Mouse (Mus musculus) stomach, embryonic 14.5 days (tissue): Measurements from ENCODE around the gene 4930558C23Rik. TPM values are rescaled to one million over a fixed set of nuclear protein-coding genes. Genes with fewer than 3 reads are reported as not detected.
"Not testable (repeated sequence)": the region's sequence is repeated elsewhere in the genome, so short reads cannot be mapped to it uniquely, and the experiment has no call there.

ENCODE experiments used
- ATAC-seq: fragments of 200-750 bp; cut with Nextera tagmentation; 2 replicates; pipeline ENCODE4 v1.8.0; 2017; ENCODE audit warnings: low read depth, moderate TSS enrichment; ENCODE audit not compliant: insufficient number of reproducible peaks, insufficient read depth, low FRiP score
- H3K27ac ChIP-seq: fragments of 300-500 bp; sonication (generic); 2 replicates; pipeline ENCODE4 v1.5.1; 2014; ENCODE audit warnings: mild to moderate bottlenecking, low read length, moderate library complexity, mixed read lengths
- H3K27me3 ChIP-seq: fragments of 300-500 bp; sonication (generic); 2 replicates; pipeline ENCODE4 v1.6.1; 2014; ENCODE audit warnings: low read length, control low read depth, mixed read lengths; ENCODE audit not compliant: control insufficient read depth, insufficient read depth
- H3K36me3 ChIP-seq: fragments of 300-500 bp; sonication (generic); 2 replicates; pipeline ENCODE4 v1.6.1; 2014; ENCODE audit warnings: mild to moderate bottlenecking, control low read depth, low read length, moderate library complexity, mixed read lengths; ENCODE audit not compliant: control insufficient read depth, insufficient read depth
- H3K4me1 ChIP-seq: fragments of 300-500 bp; sonication (generic); 2 replicates; pipeline ENCODE4 v1.6.1; 2014; ENCODE audit warnings: low read length, control low read depth, mixed read lengths; ENCODE audit not compliant: control insufficient read depth, insufficient read depth
- H3K4me2 ChIP-seq: fragments of 300-500 bp; sonication (generic); replicated peaks from 2 replicates; pipeline ENCODE4 v1.6.1; 2014; ENCODE audit warnings: low read depth, low read length, control low read depth
- H3K4me3 ChIP-seq: fragments of 300-500 bp; sonication (generic); 2 replicates; pipeline ENCODE4 v1.5.1; 2014; ENCODE audit warnings: low read depth, low read length, control low read depth
- H3K9ac ChIP-seq: fragments of 300-500 bp; sonication (generic); replicated peaks from 2 replicates; pipeline ENCODE4 v1.6.1; 2014; ENCODE audit warnings: low read depth, mild to moderate bottlenecking, control low read depth, low read length, moderate library complexity, mixed read lengths
- H3K9me3 ChIP-seq: fragments of 300-500 bp; sonication (generic); 2 replicates; pipeline ENCODE4 v1.6.1; 2016; ENCODE audit warnings: low read depth, low read length, control low read depth; ENCODE audit not compliant: control insufficient read depth
- WGBS: fragments of 180-500 bp; shearing (Covaris S2); extraction: QIAGEN DNeasy Blood & Tissue Kit; methylation state at CpG from one replicate; pipeline ENCODE4 v1.1.7; 2014; 5-methylcytosine and 5-hydroxymethylcytosine counted together
- polyA plus RNA-seq: library from polyadenylated mRNA; unstranded; fragments of >200 nt; fragmentation: Nextera tagmentation; extraction: Ambion mirVana; gene quantifications from 2 replicates; pipeline ENCODE4 v1.2.1, GENCODE M21; 2014

4930558C23Rik gene
- polyA plus RNA-seq, 1 experiment from 2014 or later, result not detected

GRCm38 (mm10) chr3:95412268-95412667 is 9.6 kb upstream of the 4930558C23Rik start:
- Histone ChIP-seq H3K27me3 (no peaks in the 10 kb centered on the region), H3K27ac (no peak overlapping the region), H3K9ac (no peak overlapping the region), H3K4me2 (no peak overlapping the region), H3K36me3 (no peaks in the 10 kb centered on the region), H3K9me3 (no peaks in the 10 kb centered on the region), H3K4me1 (no peaks in the 10 kb centered on the region), H3K4me3 (no peak overlapping the region)
- WGBS, result 77% methylated on average over 1 of the region's 1 CpGs
- ATAC-seq, result no peak

DNA sequence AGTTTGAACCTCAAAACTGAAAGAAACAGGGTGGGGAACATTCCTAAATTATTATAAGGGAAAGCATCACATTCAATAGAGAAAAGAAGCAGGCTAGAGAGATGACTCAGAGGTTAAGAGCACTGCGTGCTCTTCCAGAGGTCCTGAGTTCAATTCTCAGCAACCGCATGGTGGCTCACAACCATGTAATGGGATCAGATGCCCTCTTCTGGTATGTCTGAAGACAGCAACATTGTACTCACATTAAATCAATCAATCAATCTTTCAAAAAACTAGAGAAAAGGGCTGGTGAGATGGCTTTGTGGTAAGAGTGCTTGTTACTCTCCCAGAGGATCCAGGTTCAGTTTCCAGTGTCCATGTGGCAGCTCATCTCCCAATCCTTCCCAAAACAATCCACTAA is 6.2 kb upstream of the 4930558C23Rik start:
- Histone ChIP-seq H3K4me1 (no peaks in the 10 kb centered on the region), H3K9ac (no peak overlapping the region)
- no peak for ATAC-seq

GRCm38 (mm10) chr3:95407728-95408127 is 5.1 kb upstream of the 4930558C23Rik start:
- Histone ChIP-seq H3K9me3 (no peaks in the 10 kb centered on the region), H3K4me1 (no peaks in the 10 kb centered on the region), H3K4me3 (no peak overlapping the region), H3K4me2 (no peak overlapping the region), H3K9ac (no peak overlapping the region), H3K27me3 (no peaks in the 10 kb centered on the region), H3K36me3 (no peaks in the 10 kb centered on the region), H3K27ac (no peak overlapping the region)
- WGBS, result 71% methylated on average over 1 of the region's 1 CpGs
- no peak for ATAC-seq

More for the DNA sequence above, 6.2 kb upstream of the 4930558C23Rik start:
- 95% methylated on average over 2 of the region's 2 CpGs for WGBS
- Histone ChIP-seq H3K4me3 (no peak overlapping the region), H3K36me3 (no peaks in the 10 kb centered on the region), H3K9me3 (no peaks in the 10 kb centered on the region), H3K4me2 (no peak overlapping the region), H3K27me3 (no peaks in the 10 kb centered on the region), H3K27ac (no peak overlapping the region)

DNA sequence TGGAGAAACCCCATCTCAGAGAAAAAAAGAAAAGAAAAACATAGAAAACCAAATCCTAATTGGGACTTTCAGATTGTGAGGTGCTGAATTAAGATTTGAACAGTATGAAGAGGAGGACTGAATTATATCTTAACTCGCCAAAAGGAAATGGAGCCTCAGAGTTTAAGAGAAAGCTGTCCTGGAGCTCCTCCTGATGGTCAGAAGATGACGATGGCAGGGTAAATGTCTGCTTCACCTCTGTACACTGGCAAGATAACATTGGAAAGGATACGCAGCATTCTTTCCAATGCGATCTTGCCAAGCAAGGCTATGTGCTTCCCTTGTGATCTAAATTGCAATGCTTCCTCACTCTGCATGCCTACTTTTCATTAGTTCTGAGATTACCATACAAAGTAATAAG is 8.3 kb downstream of the 4930558C23Rik start:
- WGBS, result 83% methylated on average over 4 of the region's 4 CpGs
- Histone ChIP-seq H3K27me3 (no peaks in the 10 kb centered on the region), H3K4me3 (no peak overlapping the region), H3K9me3 (0 out of 2 replicates have a peak, but pooled peaks cover 4% of the 10 kb centered on the region), H3K4me2 (no peak overlapping the region), H3K4me1 (no peaks in the 10 kb centered on the region), H3K9ac (no peak overlapping the region), H3K36me3 (no peaks in the 10 kb centered on the region), H3K27ac (no peak overlapping the region)
- no peak for ATAC-seq

GRCm38 (mm10) chr3:95385401-95386075 is 17.1 kb downstream of the 4930558C23Rik start:
- Histone ChIP-seq H3K27me3 (no peaks in the 10 kb centered on the region), H3K27ac (no peak overlapping the region), H3K4me1 (no peaks in the 10 kb centered on the region), H3K4me2 (no peak overlapping the region), H3K4me3 (no peak overlapping the region), H3K9ac (no peak overlapping the region), H3K9me3 (no peaks in the 10 kb centered on the region), H3K36me3 (no peaks in the 10 kb centered on the region)
- 86% methylated on average over 5 of the region's 5 CpGs for WGBS
- no peak for ATAC-seq

- no peak for ATAC-seq
- Histone ChIP-seq H3K27me3 (no peaks in the 10 kb centered on the region), H3K36me3 (no peaks in the 10 kb centered on the region), H3K4me2 (no peak overlapping the region), H3K4me1 (no peaks in the 10 kb centered on the region), H3K9me3 (peaks cover 4% of the 10 kb centered on the region; the same call in 1 of the 2 replicates), H3K27ac (no peak overlapping the region), H3K4me3 (no peak overlapping the region), H3K9ac (no peak overlapping the region)
- 89% methylated on average over 10 of the region's 10 CpGs for WGBS
Measured at GRCm38 (mm10) chr3:95373208-95373607, 29.4 kb downstream of the 4930558C23Rik start.

GRCm38 (mm10) chr3:95370101-95370500 is 32.5 kb downstream of the 4930558C23Rik start:
- Histone ChIP-seq H3K4me1 (no peaks in the 10 kb centered on the region), H3K9me3 (no peaks in the 10 kb centered on the region), H3K27me3 (no peaks in the 10 kb centered on the region), H3K9ac (no peak overlapping the region), H3K36me3 (no peaks in the 10 kb centered on the region), H3K4me3 (no peak overlapping the region), H3K27ac (no peak overlapping the region), H3K4me2 (no peak overlapping the region)
- no peak for ATAC-seq

- H3K36me3 ChIP-seq, H3K4me2 ChIP-seq, H3K9ac ChIP-seq, H3K4me3 ChIP-seq, ATAC-seq, H3K9me3 ChIP-seq, H3K4me1 ChIP-seq, H3K27me3 ChIP-seq, H3K27ac ChIP-seq: not testable (repeated sequence)
- WGBS, result 67% methylated on average over 3 of the region's 3 CpGs
Measured at GRCm38 (mm10) chr3:95360276-95360675, 42.4 kb downstream of the 4930558C23Rik start.

GRCm38 (mm10) chr3:95357746-95358145 is 44.9 kb downstream of the 4930558C23Rik start:
- no peaks in the 10 kb centered on the region for H3K4me1 ChIP-seq
- H3K9me3 ChIP-seq, result no peaks in the 10 kb centered on the region
- no peak overlapping the region for H3K4me3 ChIP-seq
- H3K36me3 ChIP-seq, result peaks cover 11% of the 10 kb centered on the region
- H3K27ac ChIP-seq, result no peak overlapping the region
- no peak overlapping the region for H3K9ac ChIP-seq
- H3K27me3 ChIP-seq, result no peaks in the 10 kb centered on the region
- H3K4me2 ChIP-seq, result no peak overlapping the region
- no peak for ATAC-seq
- 96% methylated on average over 2 of the region's 2 CpGs for WGBS
